Mouse (Mus musculus): Measurements from ENCODE around the gene 4930404N11Rik.

GRCm38 (mm10) chr10:81404720-81405119 is 39.1 kb upstream of the 4930404N11Rik start:
- no peak for TF ChIP-seq CTCF (IDR thresholded peaks at IDR 0.05; ENCODE audit: low read depth, low read length)
- TF ChIP-seq GATA1 (IDR thresholded peaks at IDR 0.05; ENCODE audit: borderline replicate concordance, low read length), result no peak
- no peak for TF ChIP-seq GATA2 (IDR thresholded peaks at IDR 0.05; ENCODE audit: borderline replicate concordance, low read depth, low read length)
- TF ChIP-seq POLR2AphosphoS5 (IDR thresholded peaks at IDR 0.05; ENCODE audit: insufficient replicate concordance, low read depth, low read length), result no peak
